Mouse (Mus musculus) heart, postnatal 0 days (tissue): ENCODE results near the gene Sfmbt1. TPM values are rescaled to one million over a fixed set of nuclear protein-coding genes. Genes with fewer than 3 reads are reported as not detected.

Source experiments
- ATAC-seq: fragments of 200-750 bp; cut with Nextera tagmentation; 2 replicates; pipeline ENCODE4 v1.8.0; 2017; ENCODE audit warnings: low read depth, moderate number of reproducible peaks, moderate library complexity; ENCODE audit not compliant: insufficient read depth
- DNase-seq: peaks from one replicate; pipeline ENCODE4 v3.0.0-alpha.2; 2016; ENCODE audit warnings: low spot score
- H3K27ac ChIP-seq: fragments of 300-500 bp; sonication (generic); 2 replicates; pipeline ENCODE4 v1.5.1; 2014; ENCODE audit warnings: low read depth, mild to moderate bottlenecking
- H3K27me3 ChIP-seq: fragments of 300-500 bp; sonication (generic); 2 replicates; pipeline ENCODE4 v1.6.1; 2014; ENCODE audit warnings: low read length, mixed read lengths; ENCODE audit not compliant: control insufficient read depth, insufficient read depth
- H3K36me3 ChIP-seq: fragments of 300-500 bp; sonication (generic); replicated peaks from 2 replicates; pipeline ENCODE4 v1.6.1; 2014; ENCODE audit warnings: low read length, mixed read lengths; ENCODE audit not compliant: control insufficient read depth, insufficient read depth
- H3K4me1 ChIP-seq: fragments of 300-500 bp; sonication (generic); 2 replicates; pipeline ENCODE4 v1.6.1; 2014; ENCODE audit warnings: antibody characterized with exemption; ENCODE audit not compliant: control insufficient read depth, insufficient read depth
- H3K4me2 ChIP-seq: fragments of 300-500 bp; sonication (generic); 2 replicates; pipeline ENCODE4 v1.6.1; 2014; ENCODE audit warnings: low read depth, mild to moderate bottlenecking, low read length, moderate library complexity
- H3K4me3 ChIP-seq: fragments of 300-500 bp; sonication (generic); 2 replicates; pipeline ENCODE4 v1.5.1; 2014; ENCODE audit warnings: low read depth, low read length
- H3K9ac ChIP-seq: fragments of 300-500 bp; sonication (generic); replicated peaks from 2 replicates; pipeline ENCODE4 v1.6.1; 2014; ENCODE audit warnings: low read depth, low read length, mixed read lengths
- H3K9me3 ChIP-seq: fragments of 300-500 bp; sonication (generic); replicated peaks from 2 replicates; pipeline ENCODE4 v1.6.1; 2016; ENCODE audit warnings: low read length; ENCODE audit not compliant: control insufficient read depth
- CTCF ChIP-seq: IDR thresholded peaks from 2 replicates; pipeline ENCODE4 v1.5.1; 2016; ENCODE audit warnings: antibody characterized with exemption, control low read depth, low read depth
- EP300 ChIP-seq: IDR thresholded peaks from 2 replicates; pipeline ENCODE4 v1.6.1; 2016; ENCODE audit warnings: antibody characterized with exemption, low read depth
- WGBS: fragments of 180-500 bp; shearing (Covaris S2); extraction: QIAGEN DNeasy Blood & Tissue Kit; methylation state at CpG from one replicate; pipeline ENCODE4 v1.1.7; 2014; 5-methylcytosine and 5-hydroxymethylcytosine counted together
- polyA plus RNA-seq: library from polyadenylated mRNA; unstranded; fragments of >200 nt; fragmentation: Nextera tagmentation; extraction: Ambion mirVana; gene quantifications from 2 replicates; pipeline ENCODE4 v1.2.1, GENCODE M21; 2015
- total RNA-seq: library from RNA; depleted of rRNA; stranded (reverse); fragments of >200 nt; gene quantifications from 2 replicates; pipeline ENCODE4 v1.2.3, GENCODE M21; 2014; ENCODE audit warnings: low replicate concordance

The Sfmbt1 gene
- total and polyA plus RNA-seq, 2 experiments from 2014 or later: 1.8 to 7.6 TPM

DNA sequence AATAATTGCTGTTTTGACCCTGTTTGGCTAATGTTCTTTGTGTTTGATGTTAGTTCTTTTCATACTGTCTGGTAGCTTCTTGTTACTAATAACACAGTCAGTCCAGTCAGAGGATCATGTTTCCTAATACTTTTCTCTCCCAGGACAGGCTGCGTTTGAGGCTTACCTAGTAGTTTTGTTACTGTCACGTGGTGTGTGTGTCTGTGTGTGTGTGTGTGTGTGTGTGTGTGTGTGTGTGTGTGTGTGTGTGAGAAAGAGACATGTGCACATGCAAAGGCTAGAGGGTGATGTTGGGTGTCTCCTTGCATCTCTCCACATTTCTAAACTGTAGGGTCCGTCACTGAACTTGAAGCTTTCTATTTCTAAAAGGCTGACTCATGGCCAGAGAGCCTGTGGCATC lies 78.2 kb downstream of the Sfmbt1 start:
- TF ChIP-seq CTCF: no peak
- TF ChIP-seq EP300: no peak
- H3K4me2 ChIP-seq: no peak overlapping the region
- no peaks in the 10 kb centered on the region for H3K9me3 ChIP-seq
- no peaks in the 10 kb centered on the region for H3K4me1 ChIP-seq
- no peak overlapping the region for H3K27ac ChIP-seq
- H3K9ac ChIP-seq: no peak overlapping the region
- no peaks in the 10 kb centered on the region for H3K27me3 ChIP-seq
- DNase-seq: no peak
- 82% methylated on average over 3 of the region's 3 CpGs for WGBS
- no peak for ATAC-seq
- no peak overlapping the region for H3K4me3 ChIP-seq
- peaks cover 18% of the 10 kb centered on the region for H3K36me3 ChIP-seq

DNA sequence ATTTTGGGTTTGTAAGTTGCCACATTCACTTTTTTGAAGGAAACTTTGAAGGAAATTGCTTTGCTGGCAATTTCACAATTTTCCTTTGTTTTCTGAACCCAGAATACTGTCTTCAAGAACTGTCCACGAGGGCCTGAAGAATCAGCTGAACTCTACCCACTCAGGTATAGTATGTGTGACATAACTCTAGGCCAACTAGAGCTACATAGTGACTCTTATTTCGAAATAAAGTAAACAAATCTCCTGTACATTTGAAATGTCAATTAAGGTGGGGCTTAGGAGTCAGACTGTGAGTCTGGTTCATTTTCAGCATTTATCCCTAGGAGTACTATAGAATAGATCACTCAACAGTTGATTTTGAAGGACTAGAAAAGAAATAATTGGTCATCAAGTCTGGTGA lies 87.1 kb downstream of the Sfmbt1 start:
- Histone ChIP-seq H3K4me3 (no peak overlapping the region), H3K4me2 (no peak overlapping the region), H3K36me3 (peaks cover 30% of the 10 kb centered on the region), H3K4me1 (no peaks in the 10 kb centered on the region), H3K9ac (no peak overlapping the region), H3K9me3 (no peaks in the 10 kb centered on the region), H3K27me3 (no peaks in the 10 kb centered on the region), H3K27ac (no peak overlapping the region)
- no peak for TF ChIP-seq EP300
- no peak for TF ChIP-seq CTCF
- DNase-seq (no peak), ATAC-seq (no peak)
- WGBS: 89% methylated on average over 2 of the region's 2 CpGs

GRCm38 (mm10) chr14:30821136-30821535 lies 106.5 kb downstream of the Sfmbt1 start:
- TF ChIP-seq CTCF (no peak), EP300 (no peak)
- WGBS: 63% methylated on average over 3 of the region's 3 CpGs
- ATAC-seq (no peak), DNase-seq (no peak)
- Histone ChIP-seq H3K4me1 (peaks cover under 1% of the 10 kb centered on the region; the same call in 1 of the 2 replicates), H3K4me3 (no peak overlapping the region), H3K4me2 (no peak overlapping the region), H3K9ac (no peak overlapping the region), H3K36me3 (peaks cover 34% of the 10 kb centered on the region), H3K27me3 (no peaks in the 10 kb centered on the region), H3K27ac (no peak overlapping the region), H3K9me3 (no peaks in the 10 kb centered on the region)

- no peak for ATAC-seq
- TF ChIP-seq CTCF (no peak), EP300 (no peak)
- Histone ChIP-seq H3K4me2 (no peak overlapping the region), H3K4me3 (no peak overlapping the region), H3K9me3 (no peaks in the 10 kb centered on the region), H3K27me3 (no peaks in the 10 kb centered on the region), H3K4me1 (peaks cover 22% of the 10 kb centered on the region; the same call in 1 of the 2 replicates), H3K9ac (no peak overlapping the region), H3K27ac (no peak overlapping the region), H3K36me3 (0 out of 2 replicates have a peak, but pooled peaks cover 7% of the 10 kb centered on the region)
- WGBS: 69% methylated on average over 6 of the region's 6 CpGs
- no peak for DNase-seq
Measured at GRCm38 (mm10) chr14:30824456-30824995, 109.9 kb downstream of the Sfmbt1 start.

- 0 out of 2 replicates have a peak, but pooled peaks cover 2% of the 10 kb centered on the region for H3K36me3 ChIP-seq
- peak overlapping the region; percentile 76; the same call in 1 of the 2 replicates for H3K9ac ChIP-seq
- H3K4me3 ChIP-seq: peak overlapping the region; percentile 98
- no peaks in the 10 kb centered on the region for H3K9me3 ChIP-seq
- H3K27ac ChIP-seq: no peak overlapping the region
- H3K4me1 ChIP-seq: peaks cover 27% of the 10 kb centered on the region; the same call in 1 of the 2 replicates
- ATAC-seq (no peak), DNase-seq (no peak)
- H3K4me2 ChIP-seq: peak overlapping the region; percentile 90
- H3K27me3 ChIP-seq: no peaks in the 10 kb centered on the region
- no peak for TF ChIP-seq EP300
- TF ChIP-seq CTCF: no peak
- WGBS: 32% methylated on average over 5 of the region's 5 CpGs
Measured at GRCm38 (mm10) chr14:30825021-30825475, 110.4 kb downstream of the Sfmbt1 start.
